Mouse (Mus musculus) thymus, adult 2 months (tissue): ENCODE results near the gene Olfr701.

ENCODE experiments used
- CTCF ChIP-seq: fragments of 200-500 bp; IDR thresholded peaks from 2 replicates; pipeline ENCODE4 v1.5.1; 2012; ENCODE audit warnings: mild to moderate bottlenecking, control low read depth, low read length, moderate library complexity, borderline replicate concordance; ENCODE audit not compliant: control insufficient read depth, poor library complexity, insufficient read depth; ENCODE audit errors: extremely low read depth
- POLR2A ChIP-seq: fragments of 200-500 bp; IDR thresholded peaks from 2 replicates; pipeline ENCODE4 v1.6.1; 2012; ENCODE audit warnings: mild to moderate bottlenecking, low read length, control low read depth, moderate library complexity; ENCODE audit not compliant: control insufficient read depth, poor library complexity, insufficient read depth; ENCODE audit errors: extremely low read depth

DNA sequence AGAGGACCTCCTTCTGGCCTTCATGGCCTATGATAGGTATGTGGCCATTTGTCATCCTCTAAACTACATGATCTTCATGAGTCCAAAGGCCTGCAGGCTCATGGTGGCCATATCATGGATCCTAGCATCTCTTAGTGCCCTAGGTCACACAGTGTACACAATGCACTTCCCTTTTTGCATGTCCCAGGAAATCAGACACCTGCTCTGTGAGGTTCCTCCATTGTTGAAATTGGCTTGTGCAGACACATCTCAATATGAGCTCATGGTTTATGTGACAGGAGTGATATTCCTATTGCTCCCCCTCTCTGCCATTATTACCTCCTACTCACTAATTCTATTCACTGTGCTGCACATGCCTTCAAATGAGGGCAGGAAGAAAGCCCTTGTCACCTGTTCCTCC lies 4.5 kb downstream of the Olfr701 start:
- no peak for TF ChIP-seq POLR2A
- TF ChIP-seq CTCF = no peak
